Mouse (Mus musculus) heart, adult 9 months (tissue): Measurements from ENCODE around the gene Fmo5.
A peak's percentile ranks its signal among the peaks of the same experiment; 100 is the strongest.

Source experiments
- DNase-seq, 2 experiments: peaks; one replicate each; pipeline ENCODE4 v3.0.0; 2022; ENCODE audit warnings: low spot score in 2 of 2

Fmo5 gene

GRCm38 (mm10) chr3:97680631-97681320 lies 52.2 kb downstream of the Fmo5 start:
- DNase-seq = peak; percentile 71 to 78

GRCm38 (mm10) chr3:97681321-97682158 lies 52.9 kb downstream of the Fmo5 start:
- DNase-seq = peak; percentile 49 to 70

DNA sequence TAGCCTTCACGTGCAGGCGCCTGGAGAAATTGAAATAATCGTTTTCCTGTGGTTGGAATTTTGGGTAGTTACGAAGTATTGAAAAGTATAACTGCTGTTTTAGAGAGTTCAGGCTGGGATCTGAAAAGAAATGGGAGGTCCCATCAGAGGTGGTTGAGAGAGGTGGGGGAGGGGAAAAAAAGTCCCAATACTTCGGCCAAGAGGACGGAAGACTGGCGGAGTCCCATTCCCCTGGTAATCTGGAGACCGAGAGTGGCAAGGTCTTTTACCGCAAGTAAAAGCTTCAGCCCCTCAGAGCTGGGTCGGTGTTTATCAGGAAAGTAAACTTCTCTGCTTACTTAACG lies 53.5 kb downstream of the Fmo5 start:
- DNase-seq = no peak

DNA sequence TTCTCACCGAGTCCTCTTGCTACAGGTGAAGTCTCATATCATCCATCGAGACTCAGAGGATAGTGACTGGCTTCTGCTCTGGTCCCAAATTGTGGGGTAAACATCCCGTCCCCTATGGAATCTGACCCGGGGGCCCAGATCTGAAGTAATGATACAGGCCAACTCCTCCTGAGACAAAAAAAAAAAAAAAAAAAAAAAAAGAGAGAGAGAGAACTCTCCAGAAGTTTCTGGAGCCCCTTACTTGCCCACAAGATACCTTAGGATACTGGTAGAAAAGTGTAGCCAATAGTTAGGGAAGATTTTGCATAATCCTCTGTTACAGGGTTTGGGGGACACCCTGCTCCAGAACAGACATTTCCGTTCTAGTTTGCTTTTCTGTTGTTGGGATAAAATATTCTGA lies 54.0 kb downstream of the Fmo5 start:
- DNase-seq = no peak

DNA sequence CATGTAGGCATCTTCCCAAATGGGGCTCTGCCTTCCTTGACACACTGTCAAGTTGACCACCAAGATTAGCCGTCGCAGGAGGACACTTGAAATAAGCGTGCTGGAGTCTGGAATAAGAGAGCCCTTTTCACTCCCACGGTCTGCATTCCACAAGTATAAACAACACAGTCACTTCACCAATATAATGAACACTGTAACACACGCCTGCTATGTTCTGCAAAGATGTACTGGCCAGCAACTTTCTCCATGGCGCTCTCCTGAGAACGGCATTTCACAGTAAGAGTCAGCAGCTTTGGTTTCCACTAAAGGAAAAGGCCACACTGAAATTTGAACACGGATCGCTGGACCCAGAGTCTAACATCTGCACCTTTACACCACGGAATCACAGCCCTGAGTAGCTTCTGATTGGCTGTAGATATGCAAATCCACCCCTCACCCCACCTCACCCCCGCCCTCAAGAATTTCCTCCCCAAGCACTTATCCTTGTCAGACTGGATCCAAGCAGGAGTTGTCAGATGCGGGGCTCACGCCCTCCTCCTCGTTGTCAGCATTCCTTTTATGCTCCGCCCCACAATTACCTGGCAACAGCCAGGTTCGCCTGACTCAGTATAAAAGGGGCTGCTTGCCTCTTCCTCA lies 55.1 kb downstream of the Fmo5 start:
- DNase-seq = no peak

DNA sequence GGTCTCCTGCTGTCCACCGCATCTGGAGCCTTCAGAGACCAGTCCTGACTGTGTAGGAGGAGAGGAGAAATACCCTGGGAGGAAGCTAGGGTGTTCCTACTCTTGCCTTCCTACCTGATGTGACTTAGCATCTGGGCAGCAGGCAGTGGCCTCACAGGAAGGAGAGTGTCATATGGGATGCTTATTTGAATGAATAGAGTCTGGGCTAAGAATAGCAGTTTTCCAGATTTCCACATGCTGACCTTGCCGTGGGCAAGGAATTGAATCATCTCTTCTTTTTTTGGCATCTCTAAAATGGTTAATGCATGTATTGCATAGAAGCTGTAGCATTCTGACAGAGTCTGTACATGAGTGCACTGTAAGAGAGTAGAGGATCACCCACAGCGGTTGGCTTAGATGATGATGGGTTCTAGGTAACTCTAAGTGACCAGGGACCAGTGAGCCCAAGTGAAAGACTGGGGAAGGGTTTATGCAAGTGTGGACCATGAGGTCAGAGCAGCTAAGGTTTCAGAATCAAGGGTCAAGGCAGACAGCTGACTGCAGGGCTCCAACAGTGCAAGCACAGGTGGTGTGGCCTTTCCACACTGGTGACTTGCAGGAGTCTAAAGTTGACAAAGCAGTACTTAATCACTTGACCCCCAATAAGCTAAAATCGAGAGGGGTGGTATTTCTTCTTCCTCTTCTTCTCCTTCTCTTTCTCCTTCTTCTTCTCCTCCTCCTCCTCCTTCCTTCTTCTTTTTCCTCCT lies 57.9 kb downstream of the Fmo5 start:
- DNase-seq = no peak

DNA sequence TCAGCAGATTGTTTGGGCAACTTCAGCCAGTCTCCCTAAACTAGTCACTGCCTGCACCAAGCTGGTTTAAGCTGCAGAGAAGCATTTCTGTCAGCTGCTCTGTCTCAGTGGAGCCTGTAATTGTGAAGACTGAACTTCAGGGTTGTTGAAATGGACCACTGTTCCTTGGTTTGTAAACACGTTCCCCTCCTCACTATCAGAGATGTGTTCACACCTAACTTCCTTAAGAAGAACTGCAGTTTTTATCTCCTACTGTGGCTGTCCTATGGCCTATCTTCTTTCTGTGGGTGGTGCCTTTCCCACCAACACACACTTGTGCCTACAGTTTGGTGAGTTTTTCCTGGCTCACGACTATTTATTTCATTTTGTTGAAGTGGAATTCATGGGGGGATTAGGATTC lies 60.7 kb downstream of the Fmo5 start:
- no peak for DNase-seq

- no peak for DNase-seq
Measured at GRCm38 (mm10) chr3:97690590-97690989, 62.0 kb downstream of the Fmo5 start.

DNA sequence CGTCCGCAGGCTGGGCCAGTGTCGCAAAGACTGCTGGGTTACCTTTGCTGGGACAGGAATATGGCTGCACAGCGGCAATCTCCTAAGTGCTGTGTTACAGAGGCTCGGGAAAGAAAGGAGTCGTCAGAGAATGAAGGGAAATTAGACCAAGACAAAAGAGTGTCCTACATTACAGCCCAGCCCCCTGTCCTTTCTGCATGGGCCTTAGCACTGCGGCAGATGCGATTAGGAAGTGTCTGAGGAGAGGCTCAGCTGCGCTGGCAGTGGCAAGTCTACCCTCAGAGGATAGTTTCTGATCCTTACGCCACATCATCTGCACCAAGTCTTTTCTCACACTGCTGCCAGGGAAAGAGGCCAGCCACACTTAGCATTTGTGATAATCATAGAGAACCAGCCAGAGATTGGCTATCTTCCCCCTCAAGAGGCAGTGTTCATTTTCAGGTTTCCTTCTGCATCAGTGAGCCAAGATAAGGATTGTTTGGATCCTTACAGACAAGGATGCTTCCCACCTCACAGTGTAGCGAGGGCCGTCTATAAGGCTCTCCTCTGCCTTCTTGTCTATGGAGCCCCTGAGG lies 62.9 kb downstream of the Fmo5 start:
- no peak for DNase-seq

GRCm38 (mm10) chr3:97693806-97694205 lies 65.2 kb downstream of the Fmo5 start:
- no peak for DNase-seq

DNA sequence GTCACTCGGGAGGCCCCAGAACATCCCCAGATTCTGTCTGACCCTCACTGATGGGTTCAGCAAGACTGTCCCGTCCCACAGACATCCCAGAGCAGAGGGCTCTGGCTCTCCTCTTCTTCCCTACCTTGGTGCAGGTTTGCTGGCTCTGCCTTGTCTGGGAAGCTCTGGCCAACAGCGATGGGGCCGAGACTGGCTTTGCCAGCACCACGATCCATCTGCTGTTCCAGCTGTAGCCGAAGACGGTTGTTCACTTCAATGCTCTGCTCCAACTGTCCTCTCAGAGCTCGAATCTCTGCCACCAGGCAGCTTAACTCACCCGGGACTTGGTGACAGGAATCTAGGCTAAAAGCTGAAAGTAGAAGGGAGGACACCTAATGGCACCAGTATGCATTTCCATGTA lies 68.3 kb downstream of the Fmo5 start:
- DNase-seq = no peak

DNA sequence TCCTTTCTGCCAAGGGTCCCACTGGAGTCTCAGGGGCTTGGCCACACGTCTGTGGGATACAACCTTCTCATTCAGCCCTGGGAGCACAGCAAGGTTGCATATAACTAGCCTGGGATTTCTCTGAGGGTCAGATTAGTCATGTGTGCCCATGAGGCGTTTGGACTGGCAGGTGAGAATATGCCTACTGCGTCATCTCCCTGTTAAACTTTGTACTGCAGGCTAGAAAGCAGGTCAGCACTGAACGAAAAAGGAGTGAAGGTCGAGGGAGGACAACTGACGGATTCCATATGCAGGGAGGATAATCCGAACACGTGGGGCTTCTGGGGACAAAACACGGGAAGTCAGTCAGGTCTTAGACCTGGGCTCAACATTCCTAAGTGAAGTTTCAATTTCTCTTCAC lies 68.7 kb downstream of the Fmo5 start:
- DNase-seq = no peak

GRCm38 (mm10) chr3:97699061-97699460 lies 70.5 kb downstream of the Fmo5 start:
- peak in 1 of 2 experiments; percentile 12 for DNase-seq

- no peak for DNase-seq
Measured at GRCm38 (mm10) chr3:97701198-97701597, 72.6 kb downstream of the Fmo5 start.

- no peak for DNase-seq
Measured at GRCm38 (mm10) chr3:97702448-97703080, 74.0 kb downstream of the Fmo5 start.
